Mouse (Mus musculus) forebrain, embryonic 12.5 days (tissue): ENCODE measurements around the gene Abraxas2. TPM values are rescaled to one million over a fixed set of nuclear protein-coding genes. Genes with fewer than 3 reads are reported as not detected.
A peak's percentile ranks its signal among the peaks of the same experiment; 100 is the strongest.

Source experiments
- ATAC-seq: fragments of 200-750 bp; cut with Nextera tagmentation; 2 replicates; pipeline ENCODE4 v1.8.0; 2017; ENCODE audit warnings: moderate TSS enrichment; ENCODE audit not compliant: low FRiP score
- H3K27ac ChIP-seq: fragments of 300-500 bp; sonication (generic); 2 replicates; pipeline ENCODE4 v1.5.1; 2016; ENCODE audit warnings: mild to moderate bottlenecking
- H3K27me3 ChIP-seq: fragments of 300-500 bp; sonication (generic); 2 replicates; pipeline ENCODE4 v1.6.1; 2016; ENCODE audit warnings: mild to moderate bottlenecking
- H3K36me3 ChIP-seq: fragments of 300-500 bp; sonication (generic); replicated peaks from 2 replicates; pipeline ENCODE4 v1.6.1; 2016; ENCODE audit warnings: mild to moderate bottlenecking
- H3K4me1 ChIP-seq: fragments of 300-500 bp; sonication (generic); 2 replicates; pipeline ENCODE4 v1.6.1; 2016
- H3K4me2 ChIP-seq: fragments of 300-500 bp; sonication (generic); 2 replicates; pipeline ENCODE4 v1.6.1; 2016; ENCODE audit warnings: mild to moderate bottlenecking, moderate library complexity
- H3K4me3 ChIP-seq: fragments of 300-500 bp; sonication (generic); replicated peaks from 2 replicates; pipeline ENCODE4 v1.5.1; 2016; ENCODE audit warnings: mild to moderate bottlenecking
- H3K9ac ChIP-seq: fragments of 300-500 bp; sonication (generic); 2 replicates; pipeline ENCODE4 v1.6.1; 2016; ENCODE audit warnings: mild to moderate bottlenecking
- H3K9me3 ChIP-seq: fragments of 300-500 bp; sonication (generic); 2 replicates; pipeline ENCODE4 v1.6.1; 2016
- WGBS: fragments of 180-500 bp; shearing (Covaris S2); methylation state at CpG from one replicate; pipeline ENCODE4 v1.1.7; 2016; 5-methylcytosine and 5-hydroxymethylcytosine counted together
- polyA plus RNA-seq: library from polyadenylated mRNA; unstranded; fragments of >200 nt; fragmentation: Nextera tagmentation; extraction: Ambion mirVana; gene quantifications from 2 replicates; pipeline ENCODE4 v1.2.1, GENCODE M21; 2016

Abraxas2 gene
- polyA plus RNA-seq, 1 experiment from 2014 or later = 38.7 TPM

DNA sequence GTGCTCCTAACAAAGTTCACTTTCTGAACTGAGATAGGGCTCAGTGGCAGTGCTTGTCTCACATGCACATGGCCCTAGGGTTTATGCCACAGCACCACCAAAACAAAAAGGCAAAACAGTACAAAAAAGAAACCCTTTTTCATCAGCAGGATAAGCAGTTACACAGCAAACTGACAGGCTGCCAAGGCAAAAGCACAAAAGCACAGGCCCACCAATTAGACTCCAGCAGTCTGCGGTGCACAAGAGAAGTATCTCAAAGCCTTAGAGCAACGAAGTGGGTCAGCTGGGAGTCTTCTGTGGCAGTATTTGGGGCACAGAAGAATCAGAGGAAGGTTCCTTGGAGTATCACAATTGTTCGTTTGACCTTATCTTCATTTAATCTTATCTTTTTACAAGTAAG, 38.3 kb upstream of the Abraxas2 start:
- Histone ChIP-seq H3K4me2 (no peak overlapping the region), H3K9ac (no peak overlapping the region), H3K9me3 (no peaks in the 10 kb centered on the region), H3K4me3 (no peak overlapping the region), H3K4me1 (peaks cover 38% of the 10 kb centered on the region), H3K36me3 (peaks cover 12% of the 10 kb centered on the region; the same call in 1 of the 2 replicates), H3K27ac (peak overlapping the region; percentile 46; the same call in 1 of the 2 replicates), H3K27me3 (no peaks in the 10 kb centered on the region)
- 39% methylated on average over 3 of the region's 3 CpGs for WGBS
- peak; percentile 33; the same call in 1 of the 2 replicates for ATAC-seq

DNA sequence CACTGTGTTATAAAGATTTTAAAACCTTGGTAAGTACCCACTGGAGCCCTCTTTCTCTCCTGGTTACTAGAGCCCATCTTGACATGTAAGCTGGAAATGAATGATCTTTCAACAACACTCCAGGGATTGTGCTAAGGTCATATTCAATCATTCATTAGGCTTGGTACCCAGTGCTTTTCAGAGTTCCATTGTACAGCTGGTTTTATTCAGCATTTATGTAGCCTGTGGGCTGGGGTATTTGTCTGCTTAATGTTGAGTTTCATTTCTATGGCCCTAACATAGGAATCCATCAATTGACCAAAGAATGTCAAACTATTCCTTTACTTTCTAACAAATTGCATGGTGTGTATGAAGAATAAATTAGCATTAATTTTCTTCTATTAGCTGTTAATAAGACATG, 35.2 kb upstream of the Abraxas2 start:
- peaks cover 27% of the 10 kb centered on the region for H3K36me3 ChIP-seq
- H3K27me3 ChIP-seq = no peaks in the 10 kb centered on the region
- no peak overlapping the region for H3K27ac ChIP-seq
- H3K9me3 ChIP-seq = no peaks in the 10 kb centered on the region
- no peak overlapping the region for H3K9ac ChIP-seq
- H3K4me2 ChIP-seq = no peak overlapping the region
- peaks cover 28% of the 10 kb centered on the region; the same call in 1 of the 2 replicates for H3K4me1 ChIP-seq
- H3K4me3 ChIP-seq = no peak overlapping the region
- ATAC-seq = no peak

DNA sequence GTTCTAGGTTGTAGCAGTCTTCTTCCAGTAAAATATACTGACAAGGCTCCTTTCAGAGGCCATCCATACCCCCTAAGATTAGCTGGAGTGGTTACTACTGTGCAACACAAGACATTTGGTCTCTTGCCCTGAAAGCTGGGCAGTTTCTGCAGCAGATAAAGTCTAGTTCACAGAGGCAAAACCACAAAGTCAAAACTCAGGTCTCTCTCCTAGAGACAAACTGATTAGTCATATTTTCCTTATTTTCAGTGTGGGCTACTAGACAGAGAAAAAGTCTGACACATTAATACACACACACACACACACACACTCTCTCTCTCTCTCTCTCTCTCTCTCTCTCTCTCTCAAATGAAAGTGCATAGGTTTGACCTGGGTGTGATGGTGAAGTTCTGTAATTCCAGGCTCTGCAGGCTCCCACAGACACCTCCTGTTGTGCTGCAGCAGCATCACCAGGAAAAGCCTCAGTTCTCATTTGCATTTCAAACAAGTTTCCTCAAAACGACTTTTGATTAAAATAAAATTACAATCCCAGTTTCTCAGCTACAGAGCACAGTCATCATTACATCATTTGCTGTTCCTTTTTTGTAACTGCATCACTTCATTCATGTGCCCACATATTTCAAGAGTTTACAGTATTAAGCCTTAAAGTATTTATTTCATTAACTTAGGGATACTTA, 34.5 kb upstream of the Abraxas2 start:
- ATAC-seq = no peak
- Histone ChIP-seq H3K4me2 (no peak overlapping the region), H3K4me1 (peaks cover 28% of the 10 kb centered on the region; the same call in 1 of the 2 replicates), H3K27ac (peak overlapping the region; percentile 37), H3K9ac (no peak overlapping the region), H3K9me3 (no peaks in the 10 kb centered on the region), H3K4me3 (no peak overlapping the region), H3K36me3 (peaks cover 27% of the 10 kb centered on the region), H3K27me3 (no peaks in the 10 kb centered on the region)
- WGBS = 22% methylated on average over 1 of the region's 1 CpGs

DNA sequence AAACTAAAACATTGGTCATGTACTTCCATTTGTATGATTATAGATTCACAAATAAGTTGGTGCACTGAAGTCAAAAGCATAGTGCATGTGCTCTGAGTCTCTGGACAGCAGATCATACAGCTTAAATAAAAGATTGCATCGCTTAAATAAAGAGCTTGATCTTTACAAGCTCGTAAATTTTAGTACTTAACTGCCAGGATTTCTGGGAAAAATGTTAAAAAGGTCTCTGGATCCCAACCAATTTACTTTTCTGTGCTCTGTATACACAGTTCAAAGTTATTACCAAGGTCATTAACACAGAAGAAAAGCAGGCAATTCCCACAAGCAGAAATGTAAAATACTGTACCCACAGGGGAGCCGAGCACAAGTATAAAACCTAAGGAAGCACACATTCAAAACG, 28.1 kb upstream of the Abraxas2 start:
- Histone ChIP-seq H3K36me3 (peaks cover 47% of the 10 kb centered on the region), H3K4me2 (no peak overlapping the region), H3K27ac (no peak overlapping the region), H3K4me3 (no peak overlapping the region), H3K27me3 (no peaks in the 10 kb centered on the region), H3K4me1 (no peaks in the 10 kb centered on the region; the same call in 1 of the 2 replicates), H3K9me3 (no peaks in the 10 kb centered on the region), H3K9ac (no peak overlapping the region)
- 61% methylated on average over 4 of the region's 4 CpGs for WGBS
- ATAC-seq = no peak

DNA sequence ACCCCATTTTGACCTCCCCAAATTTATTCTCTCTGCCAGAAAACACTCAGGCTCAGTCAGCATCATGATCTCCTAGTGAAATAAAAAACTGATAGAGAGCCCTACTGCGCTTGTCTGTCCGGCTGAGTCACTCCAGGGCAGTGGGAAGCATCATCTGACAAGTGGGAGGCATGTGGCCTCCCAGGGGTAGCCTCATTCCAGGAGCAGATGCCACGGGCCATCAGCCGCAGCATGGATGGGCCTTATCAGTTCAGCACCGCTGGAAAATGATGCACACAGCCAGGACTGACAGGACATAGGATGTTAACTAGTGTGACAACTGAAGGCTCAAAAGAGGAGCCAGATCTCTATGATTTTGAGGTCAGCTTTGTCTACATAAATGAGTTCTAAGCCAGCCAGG, 17.7 kb upstream of the Abraxas2 start:
- Histone ChIP-seq H3K4me1 (no peaks in the 10 kb centered on the region), H3K9ac (no peak overlapping the region), H3K36me3 (peaks cover 38% of the 10 kb centered on the region), H3K4me3 (no peak overlapping the region), H3K4me2 (no peak overlapping the region), H3K9me3 (no peaks in the 10 kb centered on the region), H3K27ac (no peak overlapping the region), H3K27me3 (no peaks in the 10 kb centered on the region)
- WGBS = 89% methylated on average over 5 of the region's 5 CpGs
- no peak for ATAC-seq

DNA sequence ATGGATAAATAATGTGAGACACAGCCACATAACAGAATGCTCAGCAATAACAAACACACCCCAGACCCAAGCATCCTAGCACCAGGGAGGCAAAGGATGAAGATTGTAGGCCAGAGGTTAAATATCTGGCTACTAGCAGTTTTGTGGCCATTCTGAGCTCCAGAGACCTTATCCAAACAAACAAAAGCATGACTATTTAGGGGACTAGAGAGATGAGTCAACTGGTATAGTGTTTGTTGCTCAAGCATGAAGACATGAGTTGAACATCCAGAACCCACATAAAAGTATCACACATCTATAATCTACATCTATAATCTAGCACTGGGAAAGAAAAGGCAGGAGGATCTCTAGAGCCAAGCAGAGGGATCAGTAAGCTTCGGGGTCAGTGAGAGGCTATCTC, 16.6 kb upstream of the Abraxas2 start:
- Histone ChIP-seq H3K27me3 (no peaks in the 10 kb centered on the region), H3K36me3 (peaks cover 42% of the 10 kb centered on the region), H3K4me1 (no peaks in the 10 kb centered on the region), H3K4me3 (no peak overlapping the region), H3K9me3 (no peaks in the 10 kb centered on the region), H3K4me2 (no peak overlapping the region), H3K27ac (no peak overlapping the region), H3K9ac (no peak overlapping the region)
- 100% methylated on average over 1 of the region's 1 CpGs for WGBS
- no peak for ATAC-seq

DNA sequence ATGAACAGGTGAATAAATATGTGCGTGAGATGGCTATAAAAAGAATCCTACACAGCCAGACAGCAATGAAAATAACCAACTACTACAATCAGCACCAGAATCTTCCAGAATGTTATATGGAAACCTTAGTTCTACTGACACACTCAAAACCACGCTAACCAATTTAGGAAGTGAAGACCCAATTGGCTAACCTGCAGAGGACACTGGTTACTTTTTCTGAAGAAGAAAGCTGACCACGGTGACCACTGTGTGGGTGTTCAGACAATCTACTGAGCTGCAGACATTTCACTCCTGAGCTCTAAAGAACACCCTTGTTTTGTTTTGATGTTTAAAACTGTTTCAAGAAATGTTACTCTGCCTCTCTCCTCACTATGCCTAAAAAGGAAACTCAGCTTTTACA, 15.9 kb upstream of the Abraxas2 start:
- Histone ChIP-seq H3K36me3 (peaks cover 47% of the 10 kb centered on the region), H3K27me3 (no peaks in the 10 kb centered on the region), H3K9ac (no peak overlapping the region), H3K27ac (no peak overlapping the region), H3K4me3 (no peak overlapping the region), H3K4me2 (no peak overlapping the region), H3K9me3 (no peaks in the 10 kb centered on the region), H3K4me1 (no peaks in the 10 kb centered on the region)
- WGBS = 91% methylated on average over 3 of the region's 3 CpGs
- no peak for ATAC-seq

DNA sequence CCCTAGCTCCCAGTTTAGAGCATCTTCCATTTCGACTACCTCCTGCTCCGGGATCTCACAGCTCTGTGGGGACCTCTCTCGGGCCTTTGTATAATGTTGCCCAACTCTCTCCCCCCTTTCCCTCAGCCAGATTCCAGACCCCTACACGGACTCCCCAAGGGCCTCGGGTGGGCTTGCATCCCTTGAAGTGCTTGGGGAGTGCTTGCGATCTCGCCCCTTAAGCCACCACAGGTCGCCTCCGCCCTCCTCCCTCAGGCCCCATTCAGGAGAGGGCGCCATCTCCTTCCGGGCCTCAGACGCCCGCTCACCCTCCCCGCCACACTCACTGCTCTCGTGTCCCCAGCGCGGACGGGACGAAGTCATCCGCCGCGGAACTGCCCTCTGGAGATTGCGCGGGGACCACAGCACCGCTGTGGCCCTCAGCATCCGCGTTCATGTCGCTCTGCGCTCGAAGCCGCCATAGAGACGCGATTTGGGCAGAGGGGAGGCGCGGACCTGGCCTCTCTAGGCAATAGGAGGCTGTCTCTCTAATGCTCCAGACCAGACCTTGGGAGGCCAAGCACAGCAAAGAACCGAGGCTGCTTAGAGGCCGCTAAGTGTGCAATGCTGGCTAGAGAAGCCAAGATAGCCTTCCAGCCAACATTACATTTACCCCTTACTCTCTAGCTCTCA, 6.7 kb upstream of the Abraxas2 start, which contains the start of gene Eef1akmt2:
Gene Eef1akmt2 (minus strand): TSS at position 501 of the 672 bp plus-strand sequence.
- peak; percentile 97 for ATAC-seq
- WGBS = under 1% methylated on average over 37 of the region's 37 CpGs

DNA sequence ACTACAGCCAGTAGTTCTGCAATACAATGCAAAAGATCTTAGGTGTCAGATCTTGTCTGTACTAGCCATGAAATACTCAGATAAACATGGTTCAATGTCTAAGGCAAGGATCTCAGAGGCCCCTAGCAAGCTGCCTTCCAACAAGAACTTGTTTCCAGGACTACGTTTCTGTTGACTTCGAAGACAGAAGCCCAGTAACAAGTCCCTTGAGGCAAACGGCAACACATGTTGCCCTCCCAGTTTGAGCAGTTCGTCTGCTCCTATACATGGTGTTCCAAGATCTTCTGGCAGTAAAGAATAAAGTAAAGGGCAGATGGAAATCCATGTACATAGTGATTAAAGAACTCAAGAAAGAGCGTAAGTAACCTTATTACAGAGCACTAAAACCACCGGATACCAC, 5.7 kb upstream of the Abraxas2 start:
- no peak overlapping the region for H3K4me2 ChIP-seq

More for the DNA sequence above, 6.7 kb upstream of the Abraxas2 start, which contains the start of gene Eef1akmt2:
- Histone ChIP-seq H3K27ac (peak within 1 kb of the TSS; percentile 98), H3K9ac (peak within 1 kb of the TSS; percentile 79), H3K36me3 (peaks cover 26% of the 10 kb centered on the region), H3K4me1 (peaks cover 10% of the 10 kb centered on the region), H3K4me2 (peak within 1 kb of the TSS; percentile 65), H3K9me3 (no peaks in the 10 kb centered on the region), H3K27me3 (no peaks in the 10 kb centered on the region), H3K4me3 (peak within 1 kb of the TSS; percentile 68)

DNA sequence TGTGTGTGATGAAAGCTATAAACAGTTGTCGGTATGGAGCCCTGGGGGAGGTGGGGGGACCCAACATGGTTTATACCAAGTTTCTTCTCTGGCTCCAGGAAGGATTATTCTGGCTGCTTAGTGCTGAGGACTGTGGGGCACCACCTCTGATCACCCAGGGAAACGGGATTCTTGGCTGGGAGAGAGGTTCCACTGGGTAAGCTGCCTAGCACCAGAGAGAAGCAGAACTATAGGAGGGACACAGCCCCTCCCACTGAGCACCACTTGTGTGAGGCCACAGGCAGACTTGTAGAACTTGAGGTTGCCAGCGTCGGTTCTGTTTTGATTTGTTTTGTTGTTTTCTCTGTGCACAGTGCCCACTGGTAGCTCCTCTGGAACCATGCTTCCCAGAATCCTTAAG, 5.1 kb upstream of the Abraxas2 start:
- Histone ChIP-seq H3K9me3 (no peaks in the 10 kb centered on the region), H3K27ac (no peak overlapping the region), H3K4me2 (no peak overlapping the region), H3K4me3 (no peak overlapping the region), H3K9ac (no peak overlapping the region), H3K36me3 (peaks cover 12% of the 10 kb centered on the region), H3K27me3 (no peaks in the 10 kb centered on the region), H3K4me1 (peaks cover 14% of the 10 kb centered on the region)
- ATAC-seq = no peak
- WGBS = 73% methylated on average over 4 of the region's 4 CpGs

More for the DNA sequence above, 5.7 kb upstream of the Abraxas2 start:
- 78% methylated on average over 6 of the region's 6 CpGs for WGBS
- no peak for ATAC-seq
- Histone ChIP-seq H3K9ac (no peak overlapping the region), H3K27me3 (no peaks in the 10 kb centered on the region), H3K4me1 (peaks cover 10% of the 10 kb centered on the region), H3K9me3 (no peaks in the 10 kb centered on the region), H3K4me3 (no peak overlapping the region), H3K36me3 (peaks cover 16% of the 10 kb centered on the region), H3K27ac (no peak overlapping the region)

DNA sequence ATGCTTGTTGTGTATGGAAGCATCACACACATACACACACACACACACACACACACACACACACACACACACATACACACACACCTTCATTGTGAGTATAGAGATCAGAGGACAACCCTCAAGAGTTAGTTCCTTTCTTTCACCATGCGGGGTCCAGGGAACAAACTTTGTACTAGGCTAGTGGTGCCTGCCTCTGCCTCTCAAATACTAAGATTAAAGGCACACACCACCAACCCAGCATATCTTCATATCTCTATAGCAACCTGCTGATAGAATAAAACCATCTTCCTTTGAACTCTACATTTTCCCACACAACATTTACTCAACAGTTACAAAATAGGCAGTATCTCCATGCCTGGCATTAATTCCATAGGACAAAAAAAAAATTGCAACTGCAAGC, 2.9 kb upstream of the Abraxas2 start:
- Histone ChIP-seq H3K27me3 (no peaks in the 10 kb centered on the region), H3K4me3 (no peak overlapping the region), H3K36me3 (no peaks in the 10 kb centered on the region), H3K4me2 (no peak overlapping the region), H3K9ac (no peak overlapping the region), H3K9me3 (no peaks in the 10 kb centered on the region), H3K27ac (no peak overlapping the region), H3K4me1 (peaks cover 21% of the 10 kb centered on the region)
- ATAC-seq = no peak
- WGBS = 63% methylated on average over 1 of the region's 1 CpGs

DNA sequence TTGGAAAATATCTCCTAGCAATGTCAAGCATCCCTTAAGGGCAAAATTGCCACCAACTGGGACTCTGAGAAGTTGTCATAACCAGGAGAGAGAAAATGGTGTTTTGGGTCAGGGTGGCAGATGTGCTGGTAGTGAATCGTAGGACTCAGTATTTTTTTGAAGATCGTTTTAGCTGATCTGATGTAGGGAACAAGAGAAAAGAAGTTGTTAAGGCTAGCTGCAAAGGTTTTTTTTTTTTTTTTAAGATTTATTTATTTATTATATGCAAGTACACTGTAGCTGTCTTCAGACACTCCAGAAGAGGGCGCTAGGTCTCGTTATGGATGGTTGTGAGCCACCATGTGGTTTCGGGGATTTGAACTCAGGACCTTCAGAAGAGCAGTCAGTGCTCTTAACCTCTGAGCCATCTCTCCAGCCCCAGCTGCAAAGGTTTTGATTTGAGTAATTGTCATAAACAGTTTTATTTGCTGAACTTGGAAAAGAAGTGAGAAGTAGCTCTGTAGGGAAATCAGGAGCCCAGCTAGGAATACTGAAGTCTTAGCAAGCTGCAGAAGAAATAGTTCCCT, 899 bp upstream of the Abraxas2 start:
- H3K9ac ChIP-seq = no peak overlapping the region
- WGBS = 70% methylated on average over 5 of the region's 5 CpGs

More for the DNA sequence above, 899 bp upstream of the Abraxas2 start:
- no peak for ATAC-seq
- Histone ChIP-seq H3K36me3 (no peaks in the 10 kb centered on the region), H3K4me2 (no peak overlapping the region), H3K9me3 (no peaks in the 10 kb centered on the region), H3K27ac (no peak overlapping the region), H3K4me1 (peaks cover 14% of the 10 kb centered on the region), H3K4me3 (no peak overlapping the region), H3K27me3 (no peaks in the 10 kb centered on the region)
